Mouse (Mus musculus) layer of hippocampus, adult 18-20 months (tissue): ENCODE measurements at regions not wholly inside any gene's neighbourhood (a gene's known extent, or its start where the extent isn't known, plus 50 kb on each side); places are given as distances from the start of the nearest gene placed in this dataset.
"Not testable (repeated sequence)": the region's sequence is repeated elsewhere in the genome, so short reads cannot be mapped to it uniquely, and the experiment has no call there.

Experiments
- DNase-seq, 2 experiments: peaks; one replicate each; pipeline ENCODE4 v3.0.0; 2022; ENCODE audit warnings: low spot score in 2 of 2

- peak; percentile 28 to 35 for DNase-seq
These were observed 237.0 kb downstream of the Impad1 start for GRCm38 (mm10) chr4:4556126-4556525.

- DNase-seq = no peak
These were observed 242.9 kb downstream of the Impad1 start for GRCm38 (mm10) chr4:4550301-4550700.

DNA sequence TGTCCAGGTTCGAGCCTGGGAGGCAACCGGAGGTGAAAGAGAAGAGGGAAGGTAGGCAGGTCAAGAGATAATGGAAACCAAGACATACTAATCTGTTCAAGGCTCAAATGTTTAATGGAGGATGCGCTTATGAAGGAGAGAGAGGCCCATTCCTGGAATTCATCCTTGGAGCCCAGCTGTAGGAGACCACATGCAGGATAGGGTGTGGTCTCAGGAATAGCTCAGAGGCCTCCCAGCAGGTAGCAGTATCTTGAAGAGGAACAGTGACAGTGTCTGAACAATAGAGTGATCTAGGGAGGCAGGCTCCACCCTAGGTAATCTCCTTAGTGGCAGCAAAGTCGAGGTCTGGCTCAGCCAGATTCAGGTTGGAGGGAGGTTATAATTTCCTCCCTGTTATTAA lies 243.3 kb downstream of the Impad1 start:
- no peak for DNase-seq

- no peak for DNase-seq
These were observed 255.9 kb downstream of the Impad1 start for GRCm38 (mm10) chr4:4537172-4537753.

DNA sequence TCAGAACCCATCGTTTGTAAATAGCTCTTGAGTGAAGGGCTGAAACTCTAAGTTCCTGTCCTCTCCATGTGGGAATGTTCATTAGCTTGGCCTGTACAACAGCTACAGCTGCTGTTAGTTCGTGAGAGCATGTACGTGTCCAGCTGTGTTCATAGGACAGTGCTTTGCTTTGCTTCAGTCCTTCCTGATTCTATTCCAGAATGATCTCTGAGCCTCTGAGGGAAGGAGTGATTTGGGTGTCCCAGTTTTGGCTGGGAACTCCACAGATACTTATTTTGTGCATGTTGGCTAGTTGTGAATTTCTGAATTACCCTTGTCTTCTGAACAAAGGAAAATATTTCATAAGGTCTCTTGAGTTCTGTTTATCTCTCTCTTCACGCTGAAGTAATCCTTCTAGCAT lies 261.0 kb downstream of the Impad1 start:
- no peak for DNase-seq

DNA sequence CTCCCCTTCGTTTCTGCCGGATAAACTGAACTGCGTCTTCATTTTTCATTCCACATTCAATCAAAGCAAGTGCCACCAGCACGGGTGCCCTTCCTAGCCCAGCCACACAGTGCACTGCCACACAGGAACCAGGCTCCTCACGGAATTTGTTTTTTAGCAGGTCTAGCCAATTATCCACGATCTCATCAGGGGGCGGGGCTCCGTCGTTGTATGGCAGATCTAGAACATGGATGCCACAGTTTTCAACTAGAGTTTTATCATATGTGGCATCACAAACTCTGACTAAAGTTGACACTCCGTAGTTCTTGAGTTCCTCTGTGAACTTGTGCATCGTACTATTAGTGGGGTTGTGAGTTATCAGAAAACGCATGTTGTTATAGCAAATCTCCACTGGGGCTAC lies 264.8 kb downstream of the Impad1 start:
- no peak for DNase-seq

GRCm38 (mm10) chr4:4521757-4522156 lies 271.4 kb downstream of the Impad1 start:
- DNase-seq = no peak

GRCm38 (mm10) chr4:4518741-4519140 lies 274.4 kb downstream of the Impad1 start:
- DNase-seq = no peak

DNA sequence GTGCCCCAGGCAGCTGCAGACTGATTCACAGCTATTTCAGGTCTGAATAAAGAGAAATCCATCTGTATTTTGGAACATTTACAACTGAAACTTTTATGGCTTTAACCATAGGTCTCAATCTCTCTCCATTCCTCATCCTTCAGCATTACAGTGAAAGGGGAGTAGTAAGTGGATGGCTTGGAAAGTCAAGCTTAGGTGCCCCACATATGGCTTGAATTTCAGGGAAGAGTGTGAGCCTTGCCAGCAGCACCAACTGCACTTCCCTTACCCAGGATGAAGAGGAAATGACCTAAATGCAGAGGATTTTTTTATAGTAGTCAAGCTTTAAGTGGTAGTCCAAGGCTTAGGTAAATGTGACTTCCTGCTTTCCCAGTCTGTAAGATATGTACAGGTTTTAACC lies 279.8 kb downstream of the Impad1 start:
- DNase-seq = no peak

DNA sequence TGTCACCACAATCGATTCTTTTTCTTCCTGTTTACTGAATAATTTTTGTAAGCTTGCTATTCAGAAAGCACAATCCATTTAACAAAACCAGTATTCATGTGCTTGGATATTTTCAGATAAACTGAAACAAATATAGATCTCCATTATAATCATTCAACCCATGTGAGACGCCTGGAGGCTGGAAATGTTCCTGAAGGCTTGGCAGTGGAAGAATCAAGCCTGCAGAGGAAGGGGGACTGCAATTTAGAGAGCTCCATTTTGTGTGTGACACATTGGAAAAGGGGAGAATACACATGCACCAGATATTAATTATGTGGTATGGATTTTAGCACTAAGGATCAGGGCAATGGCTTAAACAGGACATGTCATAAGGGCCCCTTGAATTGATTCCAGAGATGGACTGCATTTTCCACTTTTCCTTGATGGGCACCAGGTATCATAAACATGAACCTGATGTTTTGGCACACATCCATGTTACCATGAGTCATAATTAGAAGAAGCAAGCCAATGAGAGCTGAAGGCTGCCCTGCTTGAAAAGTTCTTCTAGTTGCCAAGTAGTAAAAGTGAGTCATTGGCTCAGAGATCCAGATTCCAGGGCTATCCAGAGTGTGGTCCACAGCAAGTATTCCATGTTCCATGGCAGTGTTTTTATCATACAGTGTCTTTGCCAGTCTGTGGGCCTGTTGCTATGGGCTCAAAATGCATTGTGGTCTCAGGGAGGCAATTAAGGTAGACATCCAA lies 282.8 kb downstream of the Impad1 start:
- DNase-seq = no peak

DNA sequence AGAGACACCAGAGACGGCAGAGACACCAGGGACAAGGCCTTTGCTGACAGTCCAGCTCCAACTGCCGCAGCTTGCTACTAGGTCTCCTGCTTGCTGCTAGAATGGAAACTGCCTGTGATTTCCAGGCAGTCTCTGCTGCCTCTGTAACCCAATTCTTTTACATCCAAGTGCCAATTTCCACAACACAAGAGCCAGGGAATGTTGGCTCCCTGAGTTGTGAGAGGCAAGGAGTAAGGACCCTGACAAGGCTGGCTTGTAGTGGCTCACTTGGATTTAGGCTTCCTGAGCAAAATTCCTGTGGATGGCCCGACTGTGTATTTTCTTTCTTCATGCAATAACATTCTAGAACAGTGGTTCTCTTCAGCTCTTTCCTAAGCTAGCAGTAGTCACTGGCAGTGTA lies 283.9 kb downstream of the Impad1 start:
- DNase-seq = peak in 1 of 2 experiments; percentile 3

DNA sequence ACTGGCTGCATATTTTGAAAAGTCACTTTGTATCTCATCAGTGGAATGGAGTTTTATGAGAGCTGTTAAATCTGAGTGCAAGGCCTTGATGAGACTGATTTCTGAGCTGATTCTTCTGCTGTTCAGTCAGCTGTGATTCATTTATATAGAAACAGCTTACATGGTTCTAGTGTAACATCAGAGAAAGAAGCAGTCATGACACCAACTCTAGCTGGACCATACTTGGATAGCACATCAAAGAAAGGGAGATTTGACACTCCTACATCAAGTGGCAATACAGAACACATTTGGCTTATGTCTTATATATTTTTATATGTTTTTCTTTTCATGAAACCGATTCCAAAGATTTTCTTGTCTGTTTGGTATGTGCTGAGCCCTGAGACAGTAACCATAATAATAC lies 296.0 kb downstream of the Impad1 start:
- DNase-seq = no peak

DNA sequence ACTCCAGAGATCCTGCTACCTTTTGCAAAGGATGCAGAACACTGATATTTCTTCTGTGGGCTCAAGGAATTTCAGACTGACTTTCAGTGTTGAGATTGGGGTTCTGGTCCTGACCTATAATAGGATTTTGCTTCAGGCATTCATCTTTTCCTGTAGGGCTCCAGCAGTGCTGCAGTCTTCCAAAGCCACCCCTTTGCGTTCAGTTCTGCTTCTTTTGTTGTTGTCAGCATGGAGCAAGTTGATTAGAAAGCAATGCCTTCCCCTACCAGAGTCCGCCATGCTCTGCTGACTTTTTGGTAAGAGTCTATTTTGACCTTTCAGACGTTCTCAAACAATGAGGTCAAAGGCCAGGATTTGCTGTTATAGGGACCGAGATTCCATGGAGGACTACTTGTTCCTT lies 297.0 kb downstream of the Impad1 start:
- no peak for DNase-seq

GRCm38 (mm10) chr4:4465169-4465714 lies 327.9 kb downstream of the Impad1 start:
- no peak for DNase-seq

DNA sequence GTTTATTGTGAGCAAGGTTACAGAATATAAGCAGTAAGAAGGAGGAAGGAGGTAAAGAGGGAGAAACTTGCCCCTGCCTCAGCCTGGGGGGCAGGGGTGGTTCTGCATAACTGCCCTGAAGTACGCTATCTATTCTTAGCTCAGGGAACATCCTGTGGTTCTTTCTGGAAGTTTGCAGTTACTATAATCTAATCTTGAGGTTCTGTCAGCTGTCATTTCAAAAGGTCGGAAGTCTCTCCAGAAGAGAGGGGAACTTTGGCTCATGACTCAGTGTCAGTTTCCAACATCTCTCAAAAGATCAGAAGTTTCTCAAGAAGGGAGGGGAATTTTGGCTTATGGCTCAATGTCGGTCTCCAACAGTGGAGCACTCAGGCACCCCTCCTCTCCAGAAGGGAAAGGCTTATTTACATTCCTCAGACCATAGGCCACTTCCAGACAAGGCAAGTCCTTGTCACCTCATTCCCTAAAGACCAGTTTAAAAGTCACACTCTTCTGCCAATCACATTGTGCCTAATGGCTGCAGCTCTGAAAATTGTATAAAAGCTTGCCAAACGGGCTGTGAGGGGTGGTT lies 328.9 kb downstream of the Impad1 start:
- DNase-seq = no peak

GRCm38 (mm10) chr4:4459258-4459657 lies 333.9 kb downstream of the Impad1 start:
- no peak for DNase-seq

- no peak for DNase-seq
These were observed 343.1 kb downstream of the Impad1 start for GRCm38 (mm10) chr4:4450104-4450503.

GRCm38 (mm10) chr4:4442650-4443049 lies 350.5 kb downstream of the Impad1 start:
- DNase-seq = peak; percentile 26 to 53

DNA sequence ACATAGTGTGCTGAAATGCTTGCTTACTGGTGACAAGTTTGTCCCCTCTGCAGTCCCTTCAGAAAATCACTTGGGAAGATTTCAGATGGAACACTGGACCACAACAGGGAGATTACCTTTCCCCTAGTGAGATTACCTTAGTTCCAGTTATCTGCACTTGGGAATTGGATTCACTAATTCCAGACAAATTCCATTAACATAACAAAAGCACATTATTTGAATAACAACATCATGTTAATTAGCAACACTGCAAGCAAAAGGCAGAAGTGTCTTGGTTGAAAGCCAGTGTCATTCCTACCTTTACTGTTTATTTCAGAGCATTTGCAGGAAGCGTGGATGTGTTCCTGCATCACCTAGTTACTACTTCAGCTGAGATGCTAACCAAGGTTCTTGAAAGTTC lies 355.6 kb downstream of the Impad1 start:
- no peak for DNase-seq

GRCm38 (mm10) chr4:4424526-4424925 lies 347.2 kb upstream of the Sdr16c6 start:
- not testable (repeated sequence) for DNase-seq

DNA sequence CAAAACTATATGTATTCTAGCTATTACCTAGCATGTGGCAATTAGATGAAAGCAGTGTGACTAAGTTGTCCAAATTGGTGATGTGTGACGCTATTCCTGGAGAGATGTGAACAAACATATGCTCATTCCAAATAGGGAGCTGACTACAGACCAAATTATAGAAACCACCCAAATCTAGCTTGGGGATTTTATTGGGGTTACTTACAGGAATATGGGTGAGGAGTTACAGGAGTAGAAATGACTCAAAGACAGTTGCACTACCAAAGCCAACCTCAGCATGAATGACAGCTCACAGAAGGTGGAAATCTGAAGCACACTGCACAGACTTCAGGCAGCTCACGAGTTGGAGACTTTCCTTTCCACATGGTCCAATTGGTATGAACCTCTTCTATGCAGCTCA lies 326.5 kb upstream of the Sdr16c6 start:
- DNase-seq = peak in 1 of 2 experiments; percentile 3

DNA sequence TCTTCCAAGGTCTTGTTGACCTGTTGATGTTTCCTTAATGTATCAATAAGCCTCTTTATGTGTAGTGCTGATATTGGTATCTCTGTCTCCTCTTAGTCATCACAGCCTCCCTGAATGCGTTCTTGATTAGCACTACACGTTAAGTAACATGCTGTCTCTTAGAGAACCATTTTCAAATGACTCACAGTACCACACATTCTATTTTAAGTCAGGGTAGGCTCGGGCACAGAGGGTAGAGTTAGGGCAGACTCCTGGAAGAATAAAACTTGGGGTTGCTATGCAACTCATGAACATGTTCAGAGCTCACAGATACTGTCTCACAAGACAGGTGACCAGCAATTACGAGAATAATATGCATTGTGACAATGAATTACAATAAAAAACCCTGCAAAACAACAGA lies 320.1 kb upstream of the Sdr16c6 start:
- peak in 1 of 2 experiments; percentile 18 for DNase-seq
